20 mouse cellular contexts compared by ENCODE assay signal in the genomic region with DNA sequence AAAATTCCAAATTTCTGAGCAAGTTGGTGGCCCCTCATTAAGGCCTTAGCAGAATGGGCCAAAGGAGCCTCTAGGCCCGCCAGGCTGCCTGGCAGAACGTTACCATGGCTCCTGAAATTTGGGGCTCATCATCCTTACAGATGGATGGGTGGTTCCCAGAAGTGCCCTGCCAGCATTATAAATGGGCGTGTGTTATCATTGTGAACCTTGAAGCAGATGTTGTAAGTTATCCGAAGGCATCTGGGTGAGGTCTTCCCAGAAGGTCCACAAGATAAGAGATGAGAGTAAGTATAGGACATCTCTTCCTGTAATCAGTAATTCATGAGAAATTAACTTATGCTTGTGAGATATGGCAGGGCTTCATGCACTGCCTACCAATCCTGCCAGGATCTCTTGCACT. TPM values are rescaled to one million over a fixed set of nuclear protein-coding genes. Genes with fewer than 3 reads are reported as not detected.
"Had no signal": no experiment of that assay in that cellular context is flagged by ENCODE, and none has a peak within 500 bp of the region (broad histone marks: within the 10 kb centered on the region; RNA-seq: fewer than 3 reads in every experiment).

No protein-coding gene starts in this region.

- H3K27me3 ChIP-seq: midbrain, embryonic 12.5 days; neural tube, embryonic 13.5 days; neural tube, embryonic 15.5 days had no signal

- ATAC-seq: midbrain, embryonic 16.5 days had no signal

- H3K4me1 ChIP-seq: midbrain, embryonic 12.5 days; neural tube, embryonic 13.5 days; neural tube, embryonic 15.5 days had no signal

- H3K9me3 ChIP-seq: neural tube, embryonic 15.5 days had no signal

- DNase-seq: lung, embryonic 14.5 days; lung, postnatal 10 days; lung, postnatal 4 days; midbrain, embryonic 14.5 days; retina, postnatal 1 day; right cerebral cortex, adult 18-20 months; right cerebral cortex, postnatal 25 days; right cerebral cortex, postnatal 4 days; spleen, adult 18-20 months; thymus, adult 18-20 months; thymus, postnatal 14 days; thymus, postnatal 36 days had no signal

- H3K36me3 ChIP-seq: midbrain, embryonic 10.5 days; midbrain, embryonic 12.5 days; neural tube, embryonic 13.5 days; neural tube, embryonic 15.5 days had no signal

- H3K4me3 ChIP-seq: midbrain, embryonic 10.5 days; midbrain, embryonic 12.5 days; myocyte; neural tube, embryonic 13.5 days; neural tube, embryonic 15.5 days had no signal

- H3K27ac ChIP-seq: midbrain, embryonic 10.5 days; midbrain, embryonic 12.5 days; neural tube, embryonic 13.5 days; neural tube, embryonic 15.5 days had no signal

- H3K9ac ChIP-seq: lung, embryonic 14.5 days; midbrain, embryonic 12.5 days; neural tube, embryonic 13.5 days; neural tube, embryonic 15.5 days had no signal

- H3K4me2 ChIP-seq: lung, embryonic 14.5 days; midbrain, embryonic 12.5 days; neural tube, embryonic 13.5 days; neural tube, embryonic 15.5 days had no signal

RNA-seq across cellular contexts. Expression of gene Plb1, which starts 30.0 kb away (rescaled TPM):
- total RNA-seq: megakaryocyte, adult 5-6 weeks; megakaryocyte-erythroid progenitor cell, adult 5-6 weeks had no signal
- polyA plus RNA-seq: midbrain, embryonic 14.5 days; neural tube, embryonic 13.5 days; neural tube, embryonic 15.5 days had no signal
